Mouse (Mus musculus) cortical plate, adult 2 months (tissue): ENCODE measurements around the gene Cpne5.
"Not testable (repeated sequence)": the region's sequence is repeated elsewhere in the genome, so short reads cannot be mapped to it uniquely, and the experiment has no call there.

Source experiments
- CTCF ChIP-seq: fragments of 200-500 bp; IDR thresholded peaks from 2 replicates; pipeline ENCODE4 v1.5.1; 2011; ENCODE audit warnings: mild to moderate bottlenecking, control low read depth, low read length; ENCODE audit not compliant: insufficient read depth; ENCODE audit errors: extremely low read depth
- POLR2A ChIP-seq: fragments of 200-500 bp; IDR thresholded peaks from 2 replicates; pipeline ENCODE4 v1.6.1; 2011; ENCODE audit warnings: mild to moderate bottlenecking, low read length, control low read depth; ENCODE audit not compliant: insufficient read depth; ENCODE audit errors: extremely low read depth

DNA sequence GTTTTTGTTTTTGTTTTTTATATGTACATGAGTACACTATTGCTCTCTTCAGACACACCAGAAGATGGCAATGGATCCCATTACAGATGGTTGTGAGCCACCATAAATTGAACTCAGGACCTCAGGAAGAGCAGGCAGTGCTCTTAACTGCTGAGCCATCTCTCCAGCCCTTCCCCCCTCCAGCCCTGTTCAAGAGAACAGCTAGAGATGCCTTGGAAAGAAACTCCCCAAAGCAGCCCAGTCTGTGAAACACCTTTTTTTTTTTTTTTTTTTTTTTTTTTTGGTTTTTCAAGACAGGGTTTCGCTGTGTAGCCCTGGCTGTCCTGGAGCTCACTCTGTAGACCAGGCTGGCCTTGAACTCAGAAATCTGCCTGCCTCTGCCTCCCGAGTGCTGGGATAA is 29.1 kb upstream of the Cpne5 start:
- not testable (repeated sequence) for TF ChIP-seq POLR2A, CTCF
